Comparison of ENCODE assay signal across 17 mouse cellular contexts in genomic region chr16:40572085-40572745, GRCm38 (mm10).
DNase-seq lines count a peak whose midpoint lies in the region.
"Had no signal": no experiment of that assay in that cellular context is flagged by ENCODE, and none has a peak within 500 bp of the region (broad histone marks: within the 10 kb centered on the region; RNA-seq: fewer than 3 reads in every experiment).

No protein-coding gene starts in this region.

- intact Hi-C loops in left cerebral cortex, postnatal 4 days (cut with DNase I), result no loop called here
- intact Hi-C loops in left cerebral cortex, postnatal 10 days (cut with DNase I), result no loop called here

- DNase-seq in cerebellum, postnatal 25 days, result peak; percentile 38 to 47
- DNase-seq in cerebellum, adult 9-11 months, result no peak
- peak; percentile 2 for DNase-seq in kidney, adult 18-20 months
- DNase-seq in kidney, postnatal 10 days, result no peak
- peak; percentile 4 for DNase-seq in left cerebral cortex, postnatal 4 days
- no peak for DNase-seq in left cerebral cortex, postnatal 10 days (ENCODE audit: extremely low spot score in 1 of 2, low spot score in 2 of 2)
- no peak for DNase-seq in ovary, postnatal 36 days (ENCODE audit: low spot score)
- DNase-seq: adrenal gland, postnatal 25 days; cerebellum, adult 8-10 months; gastrocnemius, postnatal 10 days; layer of hippocampus, postnatal 36 days; liver; lung, adult 2 months; lung, postnatal 10 days; right cerebral cortex, postnatal 4 days; thymus, adult 18-20 months; thymus, postnatal 25 days had no signal

Comparison
In these comparisons a context has a peak if more than half of its experiments do, and no peak if none do; other contexts are left out.
1. DNase-seq: peak in cerebellum, postnatal 25 days (2 of 2), kidney, adult 18-20 months (single experiment) and left cerebral cortex, postnatal 4 days (single experiment); none in cerebellum, adult 9-11 months (single experiment), kidney, postnatal 10 days (single experiment), left cerebral cortex, postnatal 10 days (0 of 2) and ovary, postnatal 36 days (single experiment).